Mouse (Mus musculus) thymus, adult 2 months (tissue): Measurements from ENCODE around the gene Tymp. TPM values are rescaled to one million over a fixed set of nuclear protein-coding genes. Genes with fewer than 3 reads are reported as not detected.

Experiments
- DNase-seq: peaks from one replicate; pipeline ENCODE4 v3.0.0; 2021
- H3K27ac ChIP-seq: fragments of 200-500 bp; 2 replicates; pipeline ENCODE4 v1.5.1; 2012; ENCODE audit warnings: low read length, control low read depth; ENCODE audit not compliant: control insufficient read depth, insufficient read depth
- H3K27me3 ChIP-seq: fragments of 200-500 bp; 2 replicates; pipeline ENCODE4 v1.6.1; 2012; ENCODE audit warnings: mild to moderate bottlenecking, low read length, moderate library complexity, mixed read lengths; ENCODE audit not compliant: control insufficient read depth, insufficient read depth
- H3K36me3 ChIP-seq: fragments of 200-500 bp; 2 replicates; pipeline ENCODE4 v1.6.1; 2012; ENCODE audit warnings: mild to moderate bottlenecking, low read length, moderate library complexity; ENCODE audit not compliant: control insufficient read depth, insufficient read depth
- H3K4me1 ChIP-seq: fragments of 200-500 bp; replicated peaks from 2 replicates; pipeline ENCODE4 v1.6.1; 2012; ENCODE audit warnings: low read length; ENCODE audit not compliant: control insufficient read depth, insufficient read depth
- H3K4me3 ChIP-seq: fragments of 200-500 bp; 2 replicates; pipeline ENCODE4 v1.5.1; 2012; ENCODE audit warnings: mild to moderate bottlenecking, low read length, control low read depth, moderate library complexity; ENCODE audit not compliant: control insufficient read depth, insufficient read depth
- CTCF ChIP-seq: fragments of 200-500 bp; IDR thresholded peaks from 2 replicates; pipeline ENCODE4 v1.5.1; 2012; ENCODE audit warnings: mild to moderate bottlenecking, control low read depth, low read length, moderate library complexity, borderline replicate concordance; ENCODE audit not compliant: control insufficient read depth, poor library complexity, insufficient read depth; ENCODE audit errors: extremely low read depth
- POLR2A ChIP-seq: fragments of 200-500 bp; IDR thresholded peaks from 2 replicates; pipeline ENCODE4 v1.6.1; 2012; ENCODE audit warnings: mild to moderate bottlenecking, low read length, control low read depth, moderate library complexity; ENCODE audit not compliant: control insufficient read depth, poor library complexity, insufficient read depth; ENCODE audit errors: extremely low read depth
- WGBS: fragments of 180-500 bp; shearing (Covaris S2); methylation state at CpG from one replicate; pipeline ENCODE4 v1.1.7; 2018; 5-methylcytosine and 5-hydroxymethylcytosine counted together
- polyA plus RNA-seq: library from polyadenylated mRNA; depleted of rRNA; stranded (reverse); fragments of >200 nt; gene quantifications from 2 replicates; pipeline ENCODE4 v1.2.3, GENCODE M21; 2012

The Tymp gene
- polyA plus RNA-seq, 1 experiment: 5.9 TPM

DNA sequence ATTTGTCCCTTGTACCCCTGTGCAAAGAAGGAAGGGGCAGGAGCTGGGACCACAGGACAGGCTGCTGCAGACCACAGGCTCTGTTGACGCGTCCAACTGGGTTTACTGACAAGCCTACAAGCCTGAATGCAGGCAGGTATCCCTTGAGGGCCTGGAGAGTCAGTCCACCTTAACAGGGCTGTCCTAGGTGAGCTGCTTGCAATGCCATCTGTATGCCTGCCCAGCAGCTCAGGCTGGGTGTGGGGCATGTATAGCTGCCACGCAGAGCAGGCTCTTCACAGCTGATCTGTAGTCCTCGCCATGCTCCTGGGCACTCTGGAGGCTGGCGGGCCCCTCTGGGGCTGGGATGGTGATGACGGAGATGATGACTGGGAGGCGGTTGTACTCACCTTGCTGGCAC lies 7.8 kb upstream of the Tymp start, which contains the start of gene Klhdc7b:
Klhdc7b (plus strand) TSS at position 301 of the 400 bp plus-strand sequence.
- TF ChIP-seq POLR2A: no peak
- TF ChIP-seq CTCF: no peak
- no peaks in the 10 kb centered on the region for H3K36me3 ChIP-seq
- no peaks in the 10 kb centered on the region for H3K27me3 ChIP-seq
- 97% methylated on average over 7 of the region's 7 CpGs for WGBS
- no peak for DNase-seq
- no peak within 1 kb of the TSS for H3K27ac ChIP-seq
- H3K4me1 ChIP-seq: peaks cover 14% of the 10 kb centered on the region
- no peak within 1 kb of the TSS for H3K4me3 ChIP-seq

DNA sequence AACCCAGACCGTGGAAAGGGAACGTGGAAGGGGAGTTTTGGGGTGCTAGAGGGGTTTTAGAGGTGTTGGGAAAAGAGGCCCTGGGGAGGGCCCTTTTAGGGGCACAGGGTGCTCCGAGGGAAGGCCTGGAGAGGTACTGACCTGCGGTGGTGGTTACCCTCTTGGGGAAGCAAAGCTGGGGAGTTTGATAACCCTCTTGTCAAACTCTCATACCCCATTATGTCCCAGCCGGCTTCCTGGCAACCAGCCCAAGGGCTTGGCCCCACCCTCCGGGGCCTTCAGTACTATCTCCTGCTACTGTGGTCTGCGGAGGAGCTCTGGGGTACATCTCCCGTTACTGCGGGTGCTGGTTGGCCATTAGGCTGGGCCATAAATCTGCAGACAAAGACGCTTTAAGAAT lies 2.6 kb upstream of the Tymp start:
- H3K4me3 ChIP-seq: peak overlapping the region; percentile 72
- WGBS: 4% methylated on average over 10 of the region's 10 CpGs
- no peaks in the 10 kb centered on the region for H3K36me3 ChIP-seq
- H3K27ac ChIP-seq: no peak overlapping the region
- no peaks in the 10 kb centered on the region for H3K27me3 ChIP-seq
- DNase-seq: peak; percentile 38
- TF ChIP-seq CTCF (no peak), POLR2A (no peak)
- H3K4me1 ChIP-seq: peaks cover 24% of the 10 kb centered on the region

DNA sequence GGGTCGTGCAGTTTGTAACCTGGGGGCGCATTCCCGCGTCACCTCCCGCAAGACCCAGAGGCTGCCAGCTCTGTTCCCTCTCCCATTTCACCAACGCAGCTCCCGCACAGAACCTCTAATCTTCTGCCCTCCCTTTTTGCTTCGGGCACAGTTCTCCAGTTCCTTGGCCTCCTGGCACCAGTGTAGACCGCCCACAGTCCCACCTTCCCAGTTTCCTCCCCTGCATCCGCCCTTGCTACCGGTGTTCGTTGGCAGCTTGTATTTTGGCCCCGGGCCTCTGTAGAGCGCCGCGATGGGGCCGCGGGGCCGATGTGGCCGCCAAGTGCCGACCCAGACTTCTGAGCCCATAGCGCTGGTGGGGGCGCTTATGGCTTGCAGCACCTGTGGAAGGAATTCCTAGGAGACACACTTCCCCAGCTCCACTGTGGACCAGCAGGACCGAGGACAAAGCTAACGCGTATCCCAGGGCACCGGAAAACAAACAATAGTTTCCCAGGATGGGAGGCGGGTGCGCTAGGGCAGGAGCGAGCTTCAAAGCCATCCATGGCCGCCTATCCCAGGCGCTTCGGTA lies 2.1 kb upstream of the Tymp start, which contains the start of gene Odf3b:
Odf3b (minus strand) TSS at position 452 of the 571 bp plus-strand sequence.
- Histone ChIP-seq H3K4me3 (peak within 1 kb of the TSS; percentile 72), H3K27me3 (no peaks in the 10 kb centered on the region)

DNA sequence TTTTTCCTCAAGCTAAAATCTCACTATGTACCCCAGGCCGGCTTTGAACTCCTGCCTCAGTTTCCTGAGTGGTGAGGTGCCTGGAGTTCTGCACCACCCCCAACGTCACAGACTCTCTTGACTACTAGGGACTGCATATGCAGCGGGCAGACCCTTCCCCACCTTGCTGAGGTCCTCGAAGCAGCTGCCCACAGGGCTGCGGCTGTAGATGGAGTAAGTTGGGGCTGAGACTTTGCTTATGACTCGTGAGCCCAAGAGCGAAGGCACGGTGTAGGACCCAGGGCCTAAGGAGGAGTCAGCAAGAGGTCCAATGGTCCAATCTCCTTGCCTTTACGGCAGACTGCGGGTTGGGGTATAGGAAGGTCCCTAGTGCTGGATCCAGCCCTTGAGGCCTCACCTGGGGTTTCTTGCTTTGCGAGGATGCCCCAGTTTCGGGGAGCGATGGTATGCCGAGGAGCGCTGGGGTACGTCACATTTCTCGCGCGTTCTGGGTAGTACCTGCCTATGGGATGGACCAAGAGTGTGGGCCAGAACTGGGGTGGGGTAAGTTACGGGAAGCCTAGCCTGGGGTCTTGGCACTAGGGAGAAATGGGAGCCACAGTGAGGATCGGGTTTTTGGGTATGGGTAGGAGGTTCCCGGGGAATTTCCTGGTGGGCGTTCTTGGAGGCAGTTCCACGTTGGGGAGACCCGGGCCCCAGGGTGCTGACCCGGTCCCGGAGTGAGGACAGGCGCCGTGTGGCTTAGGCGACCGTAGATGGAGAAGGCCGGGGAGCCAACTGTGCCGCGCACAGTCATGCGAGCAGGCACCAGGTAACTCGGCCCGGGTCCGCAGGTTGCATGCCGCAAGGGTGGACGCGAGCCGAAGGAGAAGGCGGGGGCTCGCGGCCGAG lies 1.3 kb upstream of the Tymp start:
- Histone ChIP-seq H3K27me3 (no peaks in the 10 kb centered on the region), H3K27ac (no peak overlapping the region), H3K4me1 (peaks cover 28% of the 10 kb centered on the region), H3K4me3 (peak overlapping the region; percentile 72), H3K36me3 (no peaks in the 10 kb centered on the region)
- WGBS: 21% methylated on average over 46 of the region's 46 CpGs
- DNase-seq: no peak
- TF ChIP-seq POLR2A (no peak; the same call in 1 of the 2 replicates), CTCF (no peak)

More for the DNA sequence above, 2.1 kb upstream of the Tymp start, which contains the start of gene Odf3b:
- H3K27ac ChIP-seq: no peak within 1 kb of the TSS
- TF ChIP-seq CTCF (no peak), POLR2A (peak; percentile 37; the same call in 1 of the 2 replicates)
- DNase-seq: peak; percentile 50
- WGBS: 2% methylated on average over 33 of the region's 33 CpGs
- peaks cover 26% of the 10 kb centered on the region for H3K4me1 ChIP-seq
- no peaks in the 10 kb centered on the region for H3K36me3 ChIP-seq

DNA sequence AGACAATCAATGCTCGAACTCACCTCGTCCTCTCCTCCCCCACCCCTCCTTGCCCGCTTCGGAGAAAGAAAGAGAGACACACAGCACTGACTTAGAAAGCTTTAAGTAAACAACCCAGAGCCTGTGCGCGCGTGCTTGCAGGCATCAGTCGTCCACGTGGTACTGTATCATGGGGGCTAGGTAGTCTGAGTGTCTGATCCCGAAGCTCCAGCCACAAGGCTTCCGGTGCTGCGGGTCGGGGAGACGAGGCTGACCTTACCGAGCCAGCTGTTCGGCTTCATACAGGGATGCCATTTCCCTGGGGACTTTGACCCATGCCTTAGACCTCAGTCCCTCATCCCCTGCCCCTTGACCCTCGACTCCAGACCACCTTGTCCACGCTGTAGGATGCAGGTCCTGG lies 523 bp upstream of the Tymp start:
- no peaks in the 10 kb centered on the region for H3K36me3 ChIP-seq
- no peak for DNase-seq

DNA sequence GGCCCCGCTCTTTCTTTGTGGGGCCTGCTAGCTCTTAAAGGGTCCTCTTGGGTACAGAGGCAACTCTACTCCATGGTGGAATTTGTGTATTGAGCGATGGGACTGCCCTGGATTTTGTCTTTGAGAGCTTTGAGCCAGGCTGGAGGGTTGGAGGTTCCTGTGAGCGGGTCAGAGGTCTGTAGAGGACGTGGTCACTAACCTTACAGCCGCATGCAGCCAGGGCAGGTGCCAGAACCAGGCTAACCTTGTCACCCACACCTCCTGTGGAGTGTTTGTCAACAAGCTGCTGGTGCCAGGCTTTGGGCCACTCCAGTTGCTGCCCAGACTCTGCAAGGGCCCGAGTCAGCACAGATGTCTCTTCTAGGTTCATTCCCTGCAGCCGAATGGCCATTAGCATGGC lies 799 bp downstream of the Tymp start:
- WGBS: 96% methylated on average over 7 of the region's 7 CpGs
- H3K27ac ChIP-seq: no peak overlapping the region
- no peak for DNase-seq

More for the DNA sequence above, 523 bp upstream of the Tymp start:
- no peak overlapping the region for H3K4me3 ChIP-seq
- TF ChIP-seq POLR2A (peak; percentile 15; the same call in 1 of the 2 replicates), CTCF (no peak)
- H3K4me1 ChIP-seq: peaks cover 32% of the 10 kb centered on the region
- no peaks in the 10 kb centered on the region for H3K27me3 ChIP-seq
- H3K27ac ChIP-seq: no peak overlapping the region
- WGBS: 41% methylated on average over 18 of the region's 18 CpGs

More for the DNA sequence above, 799 bp downstream of the Tymp start:
- peaks cover 5% of the 10 kb centered on the region; the same call in 1 of the 2 replicates for H3K36me3 ChIP-seq
- peaks cover 32% of the 10 kb centered on the region for H3K4me1 ChIP-seq
- no peaks in the 10 kb centered on the region for H3K27me3 ChIP-seq
- no peak for TF ChIP-seq CTCF
- TF ChIP-seq POLR2A: no peak
- H3K4me3 ChIP-seq: no peak overlapping the region
